Mouse (Mus musculus) layer of hippocampus, adult 2 months (tissue): ENCODE results near the gene Stx6. TPM values are rescaled to one million over a fixed set of nuclear protein-coding genes. Genes with fewer than 3 reads are reported as not detected.
A peak's percentile ranks its signal among the peaks of the same experiment; 100 is the strongest.

Experiments
- DNase-seq, 2 experiments: peaks; one replicate each; pipeline ENCODE4 v3.0.0; 2022; ENCODE audit warnings: low spot score in 2 of 2
- H3K27ac ChIP-seq: fragments of 200-600 bp; 2 replicates; pipeline ENCODE4 v1.8.1; 2022
- H3K4me3 ChIP-seq: fragments of 200-600 bp; 2 replicates; pipeline ENCODE4 v1.8.1; 2022; ENCODE audit warnings: mild to moderate bottlenecking
- CTCF ChIP-seq: fragments of 200-600 bp; conservative IDR thresholded peaks from 2 replicates; pipeline ENCODE4 v1.8.1; 2022; ENCODE audit warnings: antibody characterized with exemption, mild to moderate bottlenecking, moderate library complexity
- total RNA-seq, 2 experiments: library from RNA; stranded (reverse); gene quantifications; 2 replicates each; pipeline ENCODE4 v1.2.3; 2021

The Stx6 gene
- total RNA-seq, 2 experiments from 2014 or later = 124 to 129 TPM

DNA sequence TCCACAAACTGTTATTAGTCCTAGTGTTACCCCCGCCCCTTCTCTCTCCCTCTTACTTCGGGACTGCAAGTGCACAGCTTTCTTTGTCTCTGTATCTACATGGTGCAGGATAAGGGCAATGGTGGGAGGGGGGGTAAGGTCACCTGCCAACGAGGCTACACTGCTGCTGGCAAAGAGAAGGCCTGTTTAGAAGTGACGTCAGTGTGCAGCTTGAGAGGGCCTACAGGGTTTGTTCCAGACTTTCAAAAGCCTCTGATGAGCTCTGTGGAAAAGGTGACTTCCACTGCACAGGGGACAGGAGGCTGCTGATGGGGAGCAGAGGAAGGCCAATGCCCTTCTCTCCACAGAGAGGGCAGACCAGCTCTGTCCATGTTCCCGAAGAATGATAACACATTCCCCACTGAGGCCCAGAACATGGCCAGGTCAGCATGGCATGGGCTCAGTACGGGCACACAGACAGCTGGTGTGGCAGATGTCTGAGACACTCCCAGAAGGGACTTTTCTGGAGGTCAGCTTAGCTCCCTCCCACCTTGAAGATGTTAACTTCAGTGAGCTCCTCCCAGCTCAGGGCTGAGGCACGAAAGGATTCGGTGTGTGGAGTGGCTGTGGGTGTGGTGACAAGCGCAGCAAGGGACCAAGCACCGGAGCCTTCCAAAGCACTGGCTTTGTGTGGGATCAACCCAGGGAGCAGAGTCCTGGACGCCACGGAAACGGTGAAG is 78.0 kb downstream of the Stx6 start:
- TF ChIP-seq CTCF = no peak
- Histone ChIP-seq H3K27ac (peak overlapping the region; percentile 72), H3K4me3 (no peak overlapping the region)
- DNase-seq = no peak

DNA sequence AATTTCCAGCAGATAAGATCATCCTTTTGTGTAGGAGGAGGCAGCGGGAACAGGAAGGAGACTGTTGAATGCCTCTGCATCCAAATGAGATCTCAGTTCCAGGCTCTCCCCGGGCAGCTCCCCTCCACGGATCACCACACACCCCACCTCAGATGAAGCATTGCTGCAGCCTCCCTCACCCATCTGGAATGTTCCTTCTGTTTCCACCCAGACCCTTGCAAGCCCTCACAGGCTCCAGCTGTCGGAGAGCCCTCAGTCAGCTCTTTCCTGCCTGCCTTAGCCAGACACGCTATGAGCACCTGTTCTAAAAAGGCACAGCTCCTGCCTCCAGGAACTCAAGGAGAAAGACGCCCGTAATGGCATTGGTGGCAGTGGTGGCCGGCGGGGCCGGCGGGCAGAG is 78.9 kb downstream of the Stx6 start:
- DNase-seq = no peak
- H3K4me3 ChIP-seq = no peak overlapping the region
- peak overlapping the region; percentile 72 for H3K27ac ChIP-seq
- no peak for TF ChIP-seq CTCF

GRCm38 (mm10) chr1:155238126-155238525 is 79.6 kb downstream of the Stx6 start:
- DNase-seq = no peak
- no peak for TF ChIP-seq CTCF
- H3K27ac ChIP-seq = peak overlapping the region; percentile 72; the same call in 1 of the 2 replicates

GRCm38 (mm10) chr1:155239169-155239568 is 80.7 kb downstream of the Stx6 start:
- no peak for TF ChIP-seq CTCF
- no peak for DNase-seq
- H3K27ac ChIP-seq = peak overlapping the region; percentile 77
- no peak overlapping the region for H3K4me3 ChIP-seq

More at GRCm38 (mm10) chr1:155238126-155238525, 79.6 kb downstream of the Stx6 start:
- H3K4me3 ChIP-seq = no peak overlapping the region

DNA sequence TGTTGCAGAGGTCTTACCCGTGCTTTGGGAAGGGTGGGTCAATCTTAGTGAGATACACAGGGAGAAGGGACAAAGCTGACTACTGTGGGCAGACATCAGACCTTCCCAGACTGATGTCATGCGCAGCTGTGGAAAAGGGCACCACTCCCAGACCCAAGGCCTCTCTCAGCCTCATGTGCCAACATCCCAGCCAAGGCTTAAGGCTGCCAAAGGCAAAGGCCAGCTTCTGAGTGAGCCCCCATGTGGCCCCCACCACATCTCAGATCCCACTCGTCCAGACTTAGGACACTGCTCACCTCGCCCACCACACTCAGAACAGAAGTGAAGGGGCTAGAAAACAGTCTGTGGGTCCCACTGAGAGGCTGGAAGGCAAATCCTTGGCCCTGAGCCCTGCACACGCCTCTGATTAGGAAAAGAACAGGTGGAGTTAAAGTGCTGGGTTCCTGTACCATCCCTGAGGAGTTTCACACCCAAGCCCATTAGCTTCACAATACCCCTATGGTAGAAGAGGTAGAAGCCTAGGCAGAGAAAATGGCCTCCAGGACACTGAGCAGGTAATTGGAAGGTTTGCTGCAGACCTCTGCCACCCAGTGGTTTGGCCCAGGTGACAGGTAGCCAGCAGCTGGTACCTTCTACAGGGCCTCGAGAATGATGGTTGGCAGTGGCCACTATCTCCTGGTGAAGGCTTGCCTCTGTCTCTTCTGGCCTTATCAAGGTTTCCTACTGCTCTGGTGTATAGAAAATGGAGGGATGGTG is 81.6 kb downstream of the Stx6 start:
- no peak overlapping the region for H3K4me3 ChIP-seq
- DNase-seq = no peak
- peak overlapping the region; percentile 77 for H3K27ac ChIP-seq
- no peak for TF ChIP-seq CTCF

DNA sequence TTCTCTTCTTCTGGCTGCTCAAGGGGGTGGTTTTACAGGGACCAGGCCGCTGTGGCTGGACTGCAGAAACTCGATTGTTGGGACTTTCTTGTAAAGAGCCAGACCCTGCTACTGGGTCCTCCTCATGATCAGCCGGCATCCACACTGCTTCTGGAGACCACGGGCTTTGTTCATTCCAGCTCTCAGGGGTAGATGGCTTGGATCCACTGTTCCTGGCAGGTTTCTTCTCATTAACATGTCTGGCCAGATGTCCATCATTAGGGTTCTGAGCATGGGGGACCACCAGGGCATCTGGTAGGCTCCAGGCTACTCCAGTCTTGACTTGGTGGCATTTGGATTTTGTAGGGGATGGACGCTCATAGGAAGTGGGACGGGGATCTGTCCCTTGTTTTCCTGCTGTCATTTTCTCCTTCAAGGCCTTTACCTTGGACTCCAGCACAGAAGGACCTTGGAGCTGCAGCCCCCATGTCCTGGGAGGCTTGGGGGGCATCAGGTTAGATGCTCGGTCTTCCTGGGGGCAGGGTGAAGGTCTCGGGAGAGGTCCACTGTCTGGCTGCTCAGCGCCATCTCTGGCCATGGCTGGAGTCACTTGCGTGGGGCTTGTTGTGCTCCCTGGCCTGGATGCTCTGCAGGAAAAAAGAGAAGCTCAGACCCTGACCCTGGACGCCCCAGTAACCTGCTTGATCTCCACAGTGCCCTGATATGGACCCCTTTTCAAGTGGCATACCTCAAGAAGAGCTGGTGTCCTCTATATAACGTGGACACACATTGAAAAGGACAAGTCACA is 83.4 kb downstream of the Stx6 start:
- H3K27ac ChIP-seq = 0 out of 2 replicates have a peak overlapping the region, but pooled peaks have one; percentile 39
- H3K4me3 ChIP-seq = no peak overlapping the region
- DNase-seq = no peak
- 0 out of 2 replicates have a peak, but pooled peaks have one; percentile 12 for TF ChIP-seq CTCF

DNA sequence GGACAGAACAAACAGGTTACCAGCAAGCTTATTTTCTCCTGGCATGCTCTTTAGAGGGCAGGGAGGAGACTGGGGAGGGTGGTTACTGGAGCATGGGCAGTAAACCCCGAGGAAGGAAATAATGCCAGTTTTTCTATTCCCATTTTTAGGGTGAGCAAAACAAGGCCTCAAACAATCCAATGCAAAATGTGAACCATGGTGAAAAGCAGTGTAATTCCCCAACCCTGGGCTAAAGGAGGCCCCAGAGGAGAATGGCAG is 83.9 kb downstream of the Stx6 start:
- Histone ChIP-seq H3K27ac (no peak overlapping the region), H3K4me3 (no peak overlapping the region)
- no peak for TF ChIP-seq CTCF
- no peak for DNase-seq

DNA sequence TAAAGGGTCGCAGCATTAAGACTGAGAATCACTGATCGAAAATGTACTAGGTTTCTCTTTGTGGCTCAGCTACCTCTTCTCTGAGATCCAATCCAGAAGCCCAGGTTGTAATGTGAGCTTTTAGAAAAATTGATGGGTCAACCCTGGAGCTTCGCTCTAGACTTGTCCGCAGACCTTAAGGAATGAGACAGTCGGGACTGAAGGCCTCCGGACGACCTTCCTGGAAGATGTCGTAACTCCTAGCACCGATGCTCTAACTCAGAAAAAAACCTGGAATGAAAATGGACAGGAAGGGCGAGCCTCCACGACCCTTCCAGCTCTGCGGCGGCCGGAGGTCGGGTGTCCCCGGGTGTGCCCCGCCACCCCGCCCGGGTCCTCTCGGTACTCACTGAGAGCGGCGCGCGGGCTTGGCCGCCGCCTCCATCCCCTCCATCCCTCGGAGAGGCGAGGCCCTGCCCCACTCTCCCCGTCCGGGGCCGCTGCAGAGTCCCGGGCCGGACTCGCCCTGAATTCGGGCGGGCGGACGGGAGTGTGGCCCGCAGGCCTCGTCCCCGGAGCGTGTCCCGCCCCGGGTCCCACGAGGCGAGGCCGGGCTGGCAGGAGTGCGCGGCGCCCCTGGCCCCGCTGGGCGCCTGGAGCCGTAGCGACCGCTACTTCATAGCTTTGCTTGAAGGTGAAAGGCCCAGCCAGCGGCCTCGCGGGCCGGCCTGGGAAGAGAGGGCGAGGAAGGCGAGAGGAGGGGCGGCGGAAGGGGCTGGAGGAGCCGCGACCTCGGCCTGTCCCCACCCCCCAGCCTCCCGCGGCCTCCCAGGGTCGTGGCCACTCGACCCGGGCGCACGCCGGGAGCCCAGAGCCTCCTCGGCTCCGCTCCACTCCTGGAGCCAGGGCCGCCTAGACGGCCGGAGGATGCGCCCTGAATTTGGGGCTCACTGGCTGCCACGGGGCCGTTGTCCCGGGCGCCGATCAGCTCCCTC is 85.6 kb downstream of the Stx6 start, which contains the start of gene BC034090:
TSS of gene BC034090 (minus strand) at position 648 of the 974 bp plus-strand sequence.
- peak within 1 kb of the TSS; percentile 83 for H3K27ac ChIP-seq
- peak within 1 kb of the TSS; percentile 54 for H3K4me3 ChIP-seq
- DNase-seq = peak in 1 of 2 experiments; percentile 8
- TF ChIP-seq CTCF = no peak

DNA sequence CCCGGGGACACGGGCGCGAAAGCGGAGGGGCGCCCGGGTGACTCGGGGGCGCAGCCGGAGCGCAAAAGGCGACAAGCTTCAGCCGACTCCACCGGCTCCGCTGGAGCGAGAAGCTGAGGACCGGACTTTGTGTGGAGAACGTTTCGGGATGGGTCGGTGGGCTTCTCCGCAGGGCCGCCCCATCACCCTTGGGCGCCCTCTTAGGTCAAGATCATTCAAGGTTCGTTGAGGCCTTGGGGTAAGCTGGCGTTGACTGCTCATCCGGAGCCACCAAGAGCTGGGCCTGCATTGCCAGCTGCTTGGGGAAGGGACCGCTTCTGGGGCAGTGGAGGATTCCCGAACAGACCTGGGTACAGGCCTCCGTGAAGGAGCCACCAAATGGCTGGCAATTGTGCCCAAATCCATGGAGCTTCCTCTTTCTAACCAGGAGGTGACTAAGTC is 86.3 kb downstream of the Stx6 start:
- peak overlapping the region; percentile 54 for H3K4me3 ChIP-seq
- TF ChIP-seq CTCF = no peak
- peak in 1 of 2 experiments; percentile 3 for DNase-seq

DNA sequence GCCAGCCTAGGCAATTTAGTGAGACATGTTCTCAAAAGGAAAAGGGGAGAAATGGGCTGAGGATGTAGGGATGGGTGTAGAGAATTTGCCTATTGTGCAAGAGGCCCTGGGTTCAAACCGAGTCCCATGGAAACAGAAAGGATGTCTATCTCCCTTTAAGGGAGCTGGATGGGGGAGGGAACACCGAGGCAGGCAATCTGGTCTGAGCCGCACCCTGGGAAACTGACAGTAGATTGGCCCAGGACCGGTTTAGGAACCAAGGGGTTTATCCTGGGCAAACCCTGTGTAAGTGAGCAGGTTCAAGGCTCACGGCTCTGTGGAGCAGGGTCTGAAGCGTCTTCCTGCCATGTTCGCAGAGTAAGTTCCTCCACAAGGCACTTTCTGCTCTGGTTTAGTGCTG is 87.0 kb downstream of the Stx6 start:
- Histone ChIP-seq H3K27ac (no peak overlapping the region), H3K4me3 (no peak overlapping the region; the same call in 1 of the 2 replicates)
- no peak for DNase-seq
- no peak for TF ChIP-seq CTCF

More for the DNA sequence above, 86.3 kb downstream of the Stx6 start:
- H3K27ac ChIP-seq = peak overlapping the region; percentile 83

DNA sequence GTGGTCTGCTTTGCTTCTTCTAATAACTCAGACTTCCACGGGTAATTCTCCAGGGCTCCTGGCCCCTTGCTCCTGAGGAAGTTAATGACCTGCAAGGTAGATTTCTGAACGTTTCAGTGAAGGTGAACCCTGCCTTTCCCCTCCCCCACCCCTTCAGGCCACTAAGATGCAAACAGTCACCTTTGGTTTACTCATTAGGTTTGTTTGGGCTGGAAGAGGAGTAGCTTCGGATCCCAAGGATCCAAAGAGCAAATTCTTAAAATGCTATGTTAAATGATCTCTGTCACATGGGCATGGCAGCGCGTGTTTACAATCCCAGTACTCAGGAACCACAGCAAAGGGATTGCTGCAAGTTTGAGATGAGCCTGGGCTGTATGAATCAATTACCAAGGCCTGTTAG is 88.9 kb downstream of the Stx6 start:
- no peak for DNase-seq
- no peak for TF ChIP-seq CTCF
- no peak overlapping the region for H3K4me3 ChIP-seq
- no peak overlapping the region for H3K27ac ChIP-seq

- TF ChIP-seq CTCF = no peak
- no peak for DNase-seq
- Histone ChIP-seq H3K27ac (no peak overlapping the region), H3K4me3 (no peak overlapping the region)
Measured at GRCm38 (mm10) chr1:155248041-155248440, 89.5 kb downstream of the Stx6 start.
